Mouse (Mus musculus): ENCODE results near the gene Serpind1.

DNA sequence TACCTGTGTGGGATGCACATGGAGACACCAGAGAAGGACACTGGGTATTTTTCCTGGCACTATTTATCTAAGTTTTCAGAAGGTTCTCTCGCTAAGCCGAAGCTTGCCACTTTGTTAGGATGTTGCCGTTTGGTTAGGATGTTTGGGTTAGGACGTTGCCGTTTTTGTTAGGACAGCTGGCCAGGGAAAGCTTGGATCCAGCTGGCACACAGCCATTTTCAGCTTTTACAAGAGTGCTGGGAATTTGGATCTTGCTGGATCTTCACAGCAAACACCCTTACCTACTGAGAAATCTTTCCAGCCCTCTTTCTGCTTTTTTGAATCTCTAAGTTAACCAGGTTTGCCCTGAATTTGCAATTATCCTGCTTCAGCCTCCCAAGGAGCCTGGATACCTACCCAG is 9.7 kb upstream of the Serpind1 start:
- no peak for TF ChIP-seq USF1 (IDR thresholded peaks at IDR 0.05; ENCODE audit: low read depth)
- TF ChIP-seq CTCF (IDR thresholded peaks at IDR 0.05; ENCODE audit: control insufficient read depth, insufficient read depth, insufficient read length): no peak
- no peak for TF ChIP-seq MAX (IDR thresholded peaks at IDR 0.05)
- no peak for TF ChIP-seq MYOD1 (IDR thresholded peaks at IDR 0.05; ENCODE audit: control insufficient read depth, insufficient read length, low read depth)
- TF ChIP-seq CEBPB (IDR thresholded peaks at IDR 0.05; ENCODE audit: low read depth): no peak
